Mouse (Mus musculus): ENCODE results near the gene Iah1. TPM values are rescaled to one million over a fixed set of nuclear protein-coding genes. Genes with fewer than 3 reads are reported as not detected.
A peak's percentile ranks its signal among the peaks of the same experiment; 100 is the strongest.

Gene Iah1
- polyA plus RNA-seq, 1 experiment from 2014 or later, result 61.8 TPM

DNA sequence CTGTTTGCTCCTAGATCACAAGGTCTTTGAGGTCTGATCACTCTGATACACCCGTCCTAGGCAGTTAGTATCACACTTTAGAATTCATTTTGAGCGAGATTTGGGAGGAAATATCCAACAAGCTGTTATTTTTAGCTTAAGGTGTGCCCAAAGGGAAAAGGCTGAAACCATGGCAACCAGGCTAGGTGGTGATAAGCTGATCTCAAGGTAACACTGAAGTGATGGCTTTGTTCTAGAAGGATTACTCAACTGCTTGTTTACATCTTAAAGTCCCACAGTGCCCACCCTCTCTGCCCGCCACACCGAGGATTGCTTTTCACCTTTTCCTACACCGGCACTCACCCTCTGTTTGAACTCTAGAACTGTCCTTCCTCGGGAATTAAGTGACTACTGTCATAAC is 26.5 kb upstream of the Iah1 start:
- no peak overlapping the region for H3K4me3 ChIP-seq
- peaks cover 40% of the 10 kb centered on the region for H3K36me3 ChIP-seq
- peak overlapping the region; percentile 79 for H3K27ac ChIP-seq
- no peaks in the 10 kb centered on the region for H3K9me3 ChIP-seq
- no peak for ATAC-seq (ENCODE audit: borderline replicate concordance, extremely low read depth, low FRiP score, low TSS enrichment)
- 49% methylated on average over 6 of the region's 6 CpGs for WGBS
- peaks cover 34% of the 10 kb centered on the region for H3K4me1 ChIP-seq
- peak overlapping the region; percentile 16; the same call in 1 of the 2 replicates for H3K4me2 ChIP-seq
- H3K9ac ChIP-seq, result no peak overlapping the region
- H3K27me3 ChIP-seq, result no peaks in the 10 kb centered on the region

DNA sequence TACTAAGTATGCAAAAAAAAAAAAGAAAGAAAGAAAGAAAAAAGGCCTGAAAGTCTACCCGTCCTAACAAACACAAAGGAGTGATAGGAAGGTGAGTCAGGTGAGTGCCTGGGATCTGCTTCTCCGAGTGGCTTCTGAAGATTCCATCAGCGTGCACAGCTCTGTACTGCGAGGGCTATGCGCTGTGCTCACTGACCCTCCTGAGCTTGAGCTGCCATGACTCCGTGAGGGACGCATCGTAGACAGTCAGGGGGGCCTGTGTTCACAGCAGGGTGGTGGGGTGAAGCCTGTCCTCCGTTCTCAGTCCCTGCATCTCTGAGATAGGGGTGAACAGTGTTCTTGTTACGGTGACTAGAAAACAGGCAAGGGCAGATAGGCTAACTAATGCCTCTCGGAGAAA is 17.3 kb upstream of the Iah1 start:
- no peaks in the 10 kb centered on the region for H3K9me3 ChIP-seq
- H3K27ac ChIP-seq, result no peak overlapping the region
- H3K4me1 ChIP-seq, result no peaks in the 10 kb centered on the region
- no peak overlapping the region for H3K4me2 ChIP-seq
- peaks cover 84% of the 10 kb centered on the region for H3K36me3 ChIP-seq
- no peak for ATAC-seq (ENCODE audit: borderline replicate concordance, extremely low read depth, low FRiP score, low TSS enrichment)
- H3K9ac ChIP-seq, result no peak overlapping the region
- H3K4me3 ChIP-seq, result no peak overlapping the region
- 90% methylated on average over 11 of the region's 11 CpGs for WGBS
- no peaks in the 10 kb centered on the region for H3K27me3 ChIP-seq

DNA sequence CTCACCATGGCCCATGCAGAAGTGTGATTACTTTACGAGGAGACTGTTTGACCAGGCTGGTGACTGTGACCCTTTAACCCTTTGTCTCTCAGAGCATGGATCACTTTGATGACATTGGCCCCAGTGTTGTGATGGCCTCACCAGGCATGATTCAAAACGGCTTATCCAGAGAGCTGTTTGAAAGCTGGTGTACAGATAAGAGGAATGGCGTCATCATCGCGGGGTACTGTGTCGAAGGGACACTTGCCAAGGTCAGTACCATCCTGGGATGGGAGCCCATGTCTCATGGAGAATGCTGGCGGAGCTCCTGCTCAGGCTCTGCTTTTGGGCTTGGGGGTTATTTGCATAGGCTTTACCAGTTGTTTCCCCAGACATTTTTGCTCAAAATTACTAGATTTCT is 14.9 kb upstream of the Iah1 start:
- H3K4me1 ChIP-seq, result no peaks in the 10 kb centered on the region
- no peaks in the 10 kb centered on the region for H3K27me3 ChIP-seq
- ATAC-seq (ENCODE audit: borderline replicate concordance, extremely low read depth, low FRiP score, low TSS enrichment), result no peak
- H3K4me2 ChIP-seq, result no peak overlapping the region
- no peak overlapping the region for H3K4me3 ChIP-seq
- H3K9me3 ChIP-seq, result no peaks in the 10 kb centered on the region
- H3K36me3 ChIP-seq, result peaks cover 78% of the 10 kb centered on the region
- H3K9ac ChIP-seq, result no peak overlapping the region
- H3K27ac ChIP-seq, result no peak overlapping the region
- WGBS, result 78% methylated on average over 7 of the region's 7 CpGs

DNA sequence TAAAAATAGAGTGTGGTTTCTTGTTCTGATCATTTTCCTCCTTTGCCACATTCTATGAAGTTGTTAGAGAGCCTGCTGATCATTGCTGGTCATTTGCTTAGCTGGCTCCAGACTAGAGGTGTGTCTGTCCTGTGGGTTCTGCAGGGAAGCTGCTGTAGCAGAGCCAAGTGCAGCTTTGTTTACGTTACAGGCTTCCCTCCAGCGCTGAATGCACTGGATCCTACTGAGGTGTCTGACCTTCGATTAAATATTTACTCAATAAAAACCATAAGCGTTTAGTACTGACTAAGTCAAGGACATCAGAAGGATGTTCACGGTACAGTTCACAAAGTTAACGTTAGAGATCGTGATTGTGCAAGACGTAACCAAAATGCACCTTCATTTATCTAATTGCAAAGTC is 14.3 kb upstream of the Iah1 start:
- Histone ChIP-seq H3K9ac (no peak overlapping the region), H3K36me3 (peaks cover 78% of the 10 kb centered on the region), H3K4me1 (no peaks in the 10 kb centered on the region), H3K4me2 (no peak overlapping the region), H3K27me3 (no peaks in the 10 kb centered on the region), H3K4me3 (no peak overlapping the region), H3K27ac (no peak overlapping the region), H3K9me3 (no peaks in the 10 kb centered on the region)
- no peak for ATAC-seq (ENCODE audit: borderline replicate concordance, extremely low read depth, low FRiP score, low TSS enrichment)
- WGBS, result 53% methylated on average over 8 of the region's 8 CpGs

DNA sequence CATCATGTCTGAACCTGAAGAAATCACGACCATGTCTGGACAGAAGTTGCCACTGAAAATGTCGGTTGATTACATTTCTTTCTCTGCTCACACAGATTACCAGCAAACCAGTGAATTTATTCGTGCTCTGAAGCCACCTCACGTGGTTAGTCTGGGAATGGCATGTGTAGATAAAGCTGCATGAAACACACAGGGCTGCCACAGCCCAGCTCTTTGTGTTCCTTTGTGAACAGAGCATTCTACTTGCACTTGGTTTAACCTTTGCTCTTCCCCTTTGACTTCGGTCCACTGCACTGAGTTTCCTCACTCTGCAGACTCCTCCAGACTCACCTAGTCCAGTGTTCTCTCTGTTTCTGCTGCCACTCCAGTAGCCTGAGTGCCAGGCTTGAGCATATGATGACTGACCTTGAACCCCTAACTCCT is 13.8 kb upstream of the Iah1 start:
- Histone ChIP-seq H3K4me2 (no peak overlapping the region), H3K27ac (no peak overlapping the region), H3K4me1 (no peaks in the 10 kb centered on the region), H3K9me3 (no peaks in the 10 kb centered on the region), H3K9ac (no peak overlapping the region), H3K36me3 (peaks cover 77% of the 10 kb centered on the region), H3K27me3 (no peaks in the 10 kb centered on the region), H3K4me3 (no peak overlapping the region)
- ATAC-seq (ENCODE audit: borderline replicate concordance, extremely low read depth, low FRiP score, low TSS enrichment), result no peak
- 74% methylated on average over 5 of the region's 5 CpGs for whole genome bisulfite sequencing

DNA sequence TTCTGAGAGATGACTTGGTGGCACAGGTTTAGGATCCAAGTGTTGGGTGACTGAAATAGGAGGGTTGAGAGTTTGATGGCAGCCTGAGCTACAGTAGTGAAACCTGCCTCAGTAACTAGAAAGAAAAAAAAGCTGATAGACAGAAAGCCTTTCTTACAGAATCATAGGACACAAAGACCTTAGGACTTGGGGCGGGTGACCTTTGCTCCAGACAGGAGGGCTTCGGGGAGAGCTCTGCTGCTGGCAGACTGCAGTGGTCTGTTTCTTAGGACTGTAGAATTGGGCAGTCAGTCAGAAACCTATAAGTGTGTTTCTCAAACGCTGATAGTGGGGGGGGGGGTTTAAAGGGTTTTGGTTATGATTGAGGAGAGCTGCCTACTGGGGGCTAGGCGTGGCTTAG is 10.4 kb upstream of the Iah1 start:
- H3K36me3 ChIP-seq, result peaks cover 85% of the 10 kb centered on the region
- no peak for ATAC-seq (ENCODE audit: borderline replicate concordance, extremely low read depth, low FRiP score, low TSS enrichment)
- WGBS, result 95% methylated on average over 4 of the region's 4 CpGs

DNA sequence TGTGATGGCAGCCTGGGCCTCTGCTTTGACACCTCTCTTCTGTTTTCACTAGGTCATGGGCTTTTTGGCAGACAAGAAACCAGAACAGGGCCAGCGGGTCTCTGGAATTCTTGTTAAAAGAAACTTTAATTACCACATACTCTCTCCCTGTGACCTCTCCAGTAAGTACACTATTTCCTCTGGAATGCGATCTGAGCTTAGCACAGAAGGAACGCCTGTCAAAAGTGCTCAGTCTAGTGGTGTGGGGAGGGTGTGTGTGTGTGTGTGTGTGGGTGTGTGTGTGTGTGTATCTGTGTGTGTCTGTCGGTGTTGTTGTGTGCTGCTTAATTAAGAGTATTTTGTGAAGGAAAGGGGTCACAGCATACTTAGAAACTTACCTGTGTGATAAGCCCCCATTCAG is 9.5 kb upstream of the Iah1 start:
- Histone ChIP-seq H3K9me3 (no peaks in the 10 kb centered on the region), H3K27me3 (no peaks in the 10 kb centered on the region), H3K4me3 (no peak overlapping the region), H3K27ac (no peak overlapping the region), H3K4me2 (no peak overlapping the region), H3K36me3 (peaks cover 87% of the 10 kb centered on the region), H3K4me1 (no peaks in the 10 kb centered on the region), H3K9ac (no peak overlapping the region)
- WGBS, result 81% methylated on average over 4 of the region's 4 CpGs
- no peak for ATAC-seq (ENCODE audit: borderline replicate concordance, extremely low read depth, low FRiP score, low TSS enrichment)

More for the DNA sequence above, 10.4 kb upstream of the Iah1 start:
- no peaks in the 10 kb centered on the region for H3K9me3 ChIP-seq
- H3K4me2 ChIP-seq, result no peak overlapping the region
- H3K9ac ChIP-seq, result no peak overlapping the region
- no peaks in the 10 kb centered on the region for H3K4me1 ChIP-seq
- H3K27ac ChIP-seq, result no peak overlapping the region
- no peak overlapping the region for H3K4me3 ChIP-seq
- no peaks in the 10 kb centered on the region for H3K27me3 ChIP-seq

DNA sequence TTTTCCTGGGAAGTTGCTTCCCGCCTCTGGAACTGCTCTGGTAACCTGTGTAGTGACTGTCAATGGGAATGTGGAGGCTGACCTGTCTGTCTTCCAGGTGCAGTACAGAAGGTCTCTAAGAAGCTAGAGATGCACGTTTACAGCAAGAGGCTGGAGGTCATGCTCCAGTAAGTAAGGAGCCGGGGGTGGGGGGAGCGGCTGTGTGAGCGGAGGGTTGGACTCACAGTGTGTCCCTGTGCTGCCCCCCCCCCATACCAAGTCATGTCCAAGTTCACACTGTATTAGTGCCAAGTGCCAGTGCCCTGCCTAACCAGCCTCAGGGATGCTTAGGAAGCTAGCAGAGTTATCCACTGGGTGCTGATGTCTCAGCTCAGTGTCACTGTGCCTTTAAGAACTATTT is 4.0 kb upstream of the Iah1 start:
- Histone ChIP-seq H3K9me3 (no peaks in the 10 kb centered on the region), H3K27ac (no peak overlapping the region), H3K27me3 (no peaks in the 10 kb centered on the region), H3K4me3 (no peak overlapping the region), H3K4me2 (no peak overlapping the region), H3K9ac (no peak overlapping the region), H3K36me3 (peaks cover 74% of the 10 kb centered on the region), H3K4me1 (peaks cover 2% of the 10 kb centered on the region; the same call in 1 of the 2 replicates)
- ATAC-seq (ENCODE audit: borderline replicate concordance, extremely low read depth, low FRiP score, low TSS enrichment), result no peak
- WGBS, result 88% methylated on average over 5 of the region's 5 CpGs

DNA sequence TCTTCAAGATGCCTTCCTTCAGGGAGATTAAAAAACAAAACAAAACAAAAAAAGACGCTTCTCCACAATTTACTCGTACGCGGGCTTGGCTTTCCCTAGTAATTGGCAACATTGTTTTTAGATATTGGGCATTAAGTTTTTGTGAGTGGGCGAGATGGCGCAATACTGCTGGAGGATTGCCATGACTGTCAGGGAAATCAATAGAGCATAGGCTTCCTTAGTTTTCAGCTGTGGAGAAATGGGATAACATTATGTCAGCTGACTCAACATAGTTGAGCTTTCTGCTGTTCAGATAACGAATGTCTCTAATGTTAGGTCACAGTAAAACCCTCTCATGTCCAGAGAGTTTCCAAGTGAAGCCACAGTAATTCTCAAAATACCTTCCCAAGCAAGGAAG is 678 bp downstream of the Iah1 start:
- peak overlapping the region; percentile 81 for H3K9ac ChIP-seq
- H3K27me3 ChIP-seq, result no peaks in the 10 kb centered on the region
- peak overlapping the region; percentile 61 for H3K4me2 ChIP-seq
- peak overlapping the region; percentile 80 for H3K4me3 ChIP-seq
- peaks cover 4% of the 10 kb centered on the region; the same call in 1 of the 2 replicates for H3K4me1 ChIP-seq
- peaks cover 31% of the 10 kb centered on the region for H3K36me3 ChIP-seq
- no peaks in the 10 kb centered on the region for H3K9me3 ChIP-seq
- H3K27ac ChIP-seq, result peak overlapping the region; percentile 76; the same call in 1 of the 2 replicates
- ATAC-seq (ENCODE audit: borderline replicate concordance, extremely low read depth, low FRiP score, low TSS enrichment), result no peak
- 16% methylated on average over 7 of the region's 7 CpGs for WGBS

DNA sequence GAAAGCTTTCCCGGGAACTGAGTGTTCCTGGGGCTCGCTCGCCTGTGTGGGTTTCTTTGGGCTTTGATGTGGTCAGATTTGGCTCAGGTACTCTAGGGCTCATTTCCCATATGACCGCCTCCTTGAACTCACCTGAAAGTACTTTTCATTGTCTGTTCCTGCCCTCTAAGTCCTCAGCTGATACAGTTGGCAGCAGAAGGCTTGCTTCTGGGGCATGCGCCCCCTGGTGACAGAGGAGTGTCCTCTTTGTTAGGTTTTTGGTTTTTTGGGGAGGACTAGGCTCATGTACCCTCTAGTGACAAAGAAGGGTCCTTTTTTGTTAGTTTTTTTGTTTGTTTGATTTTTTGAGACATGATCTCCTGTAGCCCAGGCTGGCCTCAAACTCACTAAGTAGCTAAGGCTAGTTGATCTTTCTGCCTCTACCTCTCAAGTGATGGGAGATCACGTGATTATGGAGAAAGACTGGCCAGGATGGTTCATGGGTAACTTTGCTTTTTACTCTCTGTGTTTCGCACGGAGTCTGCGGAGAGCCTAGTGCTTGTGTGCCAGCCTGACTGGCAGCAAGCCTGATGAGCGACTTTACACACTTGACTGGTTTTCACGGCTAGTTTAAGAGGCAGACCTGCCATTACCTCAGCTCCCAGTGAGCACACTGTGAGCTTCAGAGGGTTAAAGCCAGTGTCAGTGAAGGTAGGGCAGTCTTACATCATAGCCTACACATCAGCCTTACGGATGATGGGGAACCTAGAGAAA is 2.1 kb downstream of the Iah1 start:
- H3K4me1 ChIP-seq, result peaks cover 4% of the 10 kb centered on the region; the same call in 1 of the 2 replicates
- no peak overlapping the region for H3K4me3 ChIP-seq
- H3K36me3 ChIP-seq, result peaks cover 27% of the 10 kb centered on the region
- ATAC-seq (ENCODE audit: borderline replicate concordance, extremely low read depth, low FRiP score, low TSS enrichment), result no peak
- no peaks in the 10 kb centered on the region for H3K27me3 ChIP-seq
- no peak overlapping the region for H3K4me2 ChIP-seq
- H3K9ac ChIP-seq, result no peak overlapping the region
- H3K9me3 ChIP-seq, result no peaks in the 10 kb centered on the region
- no peak overlapping the region for H3K27ac ChIP-seq
- WGBS, result 74% methylated on average over 12 of the region's 12 CpGs

DNA sequence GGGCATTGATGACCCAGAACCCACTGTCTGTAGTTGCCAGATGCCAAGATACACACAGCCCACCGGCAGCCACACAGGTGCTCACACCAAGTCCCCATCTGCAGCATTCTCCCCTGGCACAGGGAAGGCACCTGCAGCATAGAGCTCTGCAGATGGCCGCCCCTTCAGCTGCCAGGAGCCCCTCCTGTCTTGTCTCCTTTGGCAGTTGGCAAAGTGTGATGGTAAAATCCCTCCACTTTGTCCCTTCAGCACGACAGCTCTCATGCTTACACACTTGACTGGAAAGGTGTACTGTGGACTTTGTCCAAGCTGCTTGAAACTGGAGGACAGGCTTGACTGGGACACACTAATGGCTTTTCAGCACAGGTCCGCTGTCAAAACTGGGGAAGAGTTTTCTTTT is 4.1 kb downstream of the Iah1 start:
- H3K4me1 ChIP-seq, result peaks cover 4% of the 10 kb centered on the region; the same call in 1 of the 2 replicates
- 73% methylated on average over 4 of the region's 4 CpGs for WGBS
- no peak for ATAC-seq (ENCODE audit: borderline replicate concordance, extremely low read depth, low FRiP score, low TSS enrichment)
- H3K4me2 ChIP-seq, result no peak overlapping the region
- peaks cover 25% of the 10 kb centered on the region for H3K36me3 ChIP-seq
- H3K27me3 ChIP-seq, result no peaks in the 10 kb centered on the region
- no peaks in the 10 kb centered on the region for H3K9me3 ChIP-seq
- no peak overlapping the region for H3K4me3 ChIP-seq
- H3K9ac ChIP-seq, result no peak overlapping the region
- no peak overlapping the region for H3K27ac ChIP-seq

DNA sequence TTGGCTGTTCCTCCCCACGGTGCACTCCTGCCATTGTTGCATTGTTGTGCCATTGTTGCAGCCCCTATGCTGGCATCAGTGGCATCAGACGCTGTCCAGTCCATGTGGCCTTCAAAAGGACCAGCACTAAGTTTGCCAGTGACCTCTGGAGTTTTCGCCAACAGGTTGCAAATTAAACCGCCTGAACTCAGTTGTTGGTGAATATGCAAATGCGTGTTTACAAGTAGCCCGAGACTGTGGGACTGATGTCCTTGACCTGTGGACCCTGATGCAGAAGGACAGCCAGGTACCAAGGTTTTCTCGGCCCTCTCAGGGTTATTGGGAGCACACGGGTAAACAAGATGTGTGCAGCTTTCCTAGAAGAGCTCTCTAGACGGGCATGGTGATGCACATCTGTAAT is 5.0 kb downstream of the Iah1 start:
- peaks cover 32% of the 10 kb centered on the region for H3K36me3 ChIP-seq
- ATAC-seq (ENCODE audit: borderline replicate concordance, extremely low read depth, low FRiP score, low TSS enrichment), result no peak
- H3K9me3 ChIP-seq, result no peaks in the 10 kb centered on the region
- H3K4me1 ChIP-seq, result peaks cover 4% of the 10 kb centered on the region; the same call in 1 of the 2 replicates
- H3K27me3 ChIP-seq, result no peaks in the 10 kb centered on the region
- H3K4me3 ChIP-seq, result no peak overlapping the region
- H3K27ac ChIP-seq, result no peak overlapping the region
- WGBS, result 81% methylated on average over 9 of the region's 9 CpGs
- H3K9ac ChIP-seq, result no peak overlapping the region
- no peak overlapping the region for H3K4me2 ChIP-seq
